ENCODE assay signal across 26 mouse cellular contexts in the genomic region with DNA sequence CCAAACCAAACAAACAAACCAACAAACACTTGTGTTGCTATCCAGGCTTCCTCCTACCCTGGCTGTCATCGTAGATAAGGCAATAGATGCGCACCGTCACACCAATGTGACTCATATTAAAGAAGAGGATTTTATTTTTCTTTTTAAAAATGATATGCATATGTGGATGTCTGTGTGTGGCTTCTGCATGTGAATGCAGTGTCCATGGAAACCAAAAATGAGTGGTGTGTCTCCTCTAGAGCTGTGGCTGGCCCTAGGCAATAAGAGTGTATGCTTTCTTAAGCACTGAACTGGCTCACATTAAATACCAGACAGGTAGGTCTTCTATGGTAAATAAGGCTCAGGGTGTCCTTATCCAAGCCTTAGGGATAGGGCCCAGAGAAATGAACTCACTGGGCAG. TPM values are rescaled to one million over a fixed set of nuclear protein-coding genes. Genes with fewer than 3 reads are reported as not detected.
DNase-seq lines count a peak whose midpoint lies in the region; ATAC-seq lines count a peak whose summit lies in the region.
"Had no signal": no experiment of that assay in that cellular context is flagged by ENCODE, and none has a peak within 500 bp of the region (broad histone marks: within the 10 kb centered on the region; RNA-seq: fewer than 3 reads in every experiment).

No protein-coding gene starts in this region.

- H3K36me3 ChIP-seq in kidney, embryonic 14.5 days (ENCODE audit: control insufficient read depth, insufficient read depth, low read length) = no peaks in the 10 kb centered on the region
- H3K36me3 ChIP-seq in liver, embryonic 15.5 days (replicated peaks) = no peaks in the 10 kb centered on the region
- H3K36me3 ChIP-seq: embryonic facial prominence, embryonic 13.5 days; forebrain, embryonic 10.5 days; heart, embryonic 12.5 days; midbrain, embryonic 13.5 days had no signal

- intact Hi-C loops in left cerebral cortex, postnatal 25 days (cut with DNase I) = no loop called here
- intact Hi-C loops in left cerebral cortex, postnatal 10 days (cut with DNase I) = no loop called here

- peak overlapping the region; percentile 11; the same call in 1 of the 2 replicates for H3K27ac ChIP-seq in kidney, embryonic 14.5 days (ENCODE audit: low read depth, low read length)
- peak overlapping the region; percentile 81; the same call in 1 of the 2 replicates for H3K27ac ChIP-seq in liver, embryonic 15.5 days (replicated peaks)
- H3K27ac ChIP-seq: embryonic facial prominence, embryonic 13.5 days; forebrain, embryonic 10.5 days; heart, adult 2 months; hindbrain, embryonic 14.5 days; midbrain, embryonic 13.5 days had no signal

- H3K27me3 ChIP-seq in kidney, embryonic 14.5 days (ENCODE audit: control insufficient read depth, insufficient read depth, low read length) = no peaks in the 10 kb centered on the region
- 0 out of 2 replicates have a peak, but pooled peaks cover 3% of the 10 kb centered on the region for H3K27me3 ChIP-seq in liver, embryonic 15.5 days
- H3K27me3 ChIP-seq: embryonic facial prominence, embryonic 13.5 days; midbrain, embryonic 13.5 days had no signal

- ATAC-seq in kidney, embryonic 14.5 days (ENCODE audit: low FRiP score, low TSS enrichment) = no peak
- no peak for ATAC-seq in liver, embryonic 15.5 days (ENCODE audit: insufficient read depth)
- ATAC-seq in megakaryocyte-erythroid progenitor cell, adult 5-6 weeks (replicated peaks; ENCODE audit: low FRiP score, low TSS enrichment, poor library complexity, severe bottlenecking) = peak; percentile 40; the same call in 1 of the 2 replicates
- no peak for ATAC-seq in CD4-positive, CD25-positive, alpha-beta regulatory T cell, adult 4 months
- ATAC-seq: forebrain, embryonic 16.5 days; intestine, postnatal 0 days; midbrain, embryonic 13.5 days had no signal

- no peaks in the 10 kb centered on the region for H3K9me3 ChIP-seq in kidney, embryonic 14.5 days (ENCODE audit: control insufficient read depth, low read length)
- no peaks in the 10 kb centered on the region for H3K9me3 ChIP-seq in liver, embryonic 15.5 days (replicated peaks)
- H3K9me3 ChIP-seq: embryonic facial prominence, embryonic 13.5 days; forebrain, embryonic 10.5 days; heart, embryonic 12.5 days; midbrain, embryonic 13.5 days had no signal

- peaks cover 13% of the 10 kb centered on the region for H3K4me1 ChIP-seq in kidney, embryonic 14.5 days (ENCODE audit: control insufficient read depth, insufficient read depth, low read length)
- peaks cover 40% of the 10 kb centered on the region for H3K4me1 ChIP-seq in liver, embryonic 15.5 days (replicated peaks)
- H3K4me1 ChIP-seq: embryonic facial prominence, embryonic 13.5 days; forebrain, embryonic 10.5 days; heart, embryonic 12.5 days; megakaryocyte, embryonic 14.5 days; midbrain, embryonic 13.5 days had no signal

- no peak overlapping the region for H3K9ac ChIP-seq in kidney, embryonic 14.5 days (ENCODE audit: low read depth, low read length)
- 0 out of 2 replicates have a peak overlapping the region, but pooled peaks have one; percentile 12 for H3K9ac ChIP-seq in liver, embryonic 15.5 days
- H3K9ac ChIP-seq: embryonic facial prominence, embryonic 13.5 days; heart, embryonic 12.5 days; hindbrain, embryonic 14.5 days; midbrain, embryonic 13.5 days had no signal

- no peak for DNase-seq in kidney, postnatal 36 days
- peak; percentile 13 to 29 for DNase-seq in left cerebral cortex, postnatal 25 days (ENCODE audit: low spot score in 2 of 2)
- DNase-seq in left cerebral cortex, postnatal 10 days (ENCODE audit: extremely low spot score in 1 of 2, low spot score in 2 of 2) = no peak
- DNase-seq: adrenal gland, postnatal 25 days; lung, postnatal 36 days; right cerebral cortex, postnatal 14 days had no signal

- H3K4me3 ChIP-seq in kidney, embryonic 14.5 days (ENCODE audit: low read length) = no peak overlapping the region
- H3K4me3 ChIP-seq in liver, embryonic 15.5 days (replicated peaks) = no peak overlapping the region
- H3K4me3 ChIP-seq: embryonic facial prominence, embryonic 13.5 days; forebrain, embryonic 10.5 days; heart, adult 2 months; heart, embryonic 12.5 days; megakaryocyte, embryonic 14.5 days; midbrain, embryonic 13.5 days had no signal

- WGBS in kidney, embryonic 14.5 days = 94% methylated on average over 3 of the region's 3 CpGs
- 36% methylated on average over 3 of the region's 3 CpGs for WGBS in liver, embryonic 15.5 days (ENCODE audit: insufficient replicate concordance)

- H3K4me2 ChIP-seq in kidney, embryonic 14.5 days (replicated peaks; ENCODE audit: low read depth, low read length) = no peak overlapping the region
- H3K4me2 ChIP-seq in liver, embryonic 15.5 days = no peak overlapping the region
- H3K4me2 ChIP-seq: embryonic facial prominence, embryonic 13.5 days; heart, embryonic 12.5 days; hindbrain, embryonic 14.5 days; midbrain, embryonic 13.5 days had no signal

RNA-seq across cellular contexts. Expression of a gene that starts 7.6 kb away (rescaled TPM):
- polyA plus RNA-seq in kidney, embryonic 14.5 days (2014; fragmentation: Nextera tagmentation; extraction: Ambion mirVana) = 31.4 and 36.0 TPM in 2 replicates
- total RNA-seq in left cerebral cortex, postnatal 25 days (2021) = 10 to 100 TPM; 11.1 to 13.7 TPM
- 1 to 10 TPM; 5.0 to 7.7 TPM for total RNA-seq in left cerebral cortex, postnatal 10 days (2021)
- 12.7 and 14.9 TPM in 2 replicates for polyA plus RNA-seq in liver, embryonic 15.5 days (2015; fragmentation: Nextera tagmentation; extraction: Ambion mirVana)
- 1.9 and 10.3 TPM in 2 replicates for total RNA-seq in megakaryocyte-erythroid progenitor cell, adult 5-6 weeks (2014; fragmentation: Nextera tagmentation)
- 1.5 and 1.7 TPM in 2 replicates for total RNA-seq in megakaryocyte-erythroid progenitor cell, adult 5-6 weeks (2017)
- polyA plus RNA-seq in CD4-positive, CD25-positive, alpha-beta regulatory T cell, adult 4 months (2017; shearing (Covaris generic)) = under 1 TPM; 0.16 to 0.17 TPM

RNA-seq across cellular contexts. Expression of a gene that starts 13.6 kb away (rescaled TPM):
- not detected in 2 replicates for polyA plus RNA-seq in kidney, embryonic 14.5 days (2014; fragmentation: Nextera tagmentation; extraction: Ambion mirVana)
- under 1 TPM; 0.16 to 0.18 TPM for total RNA-seq in left cerebral cortex, postnatal 25 days (2021)
- under 1 TPM; 0.14 to 0.19 TPM for total RNA-seq in left cerebral cortex, postnatal 10 days (2021)
- polyA plus RNA-seq in liver, embryonic 15.5 days (2015; fragmentation: Nextera tagmentation; extraction: Ambion mirVana) = not detected in 2 replicates
- total RNA-seq in megakaryocyte-erythroid progenitor cell, adult 5-6 weeks (2014; fragmentation: Nextera tagmentation) = not detected in 2 replicates
- not detected in 2 replicates for total RNA-seq in megakaryocyte-erythroid progenitor cell, adult 5-6 weeks (2017)
- not detected for polyA plus RNA-seq in CD4-positive, CD25-positive, alpha-beta regulatory T cell, adult 4 months (2017; shearing (Covaris generic))
- total RNA-seq: common myeloid progenitor, adult 5-6 weeks; gastrocnemius, postnatal 25 days; heart, adult 2 months; hematopoietic stem cell, adult 5-6 weeks; liver, adult 2 months had no signal
- polyA plus RNA-seq: brain, embryonic 14.5 days; embryonic facial prominence, embryonic 13.5 days; forebrain, embryonic 10.5 days; forebrain, embryonic 16.5 days; heart, adult 2 months; heart, embryonic 12.5 days; heart, postnatal 0 days; limb, embryonic 11.5 days; liver, adult 2 months; midbrain, embryonic 13.5 days had no signal

Comparison
In these comparisons a context has a peak if more than half of its experiments do, and no peak if none do; other contexts are left out.
1. DNase-seq: peak in left cerebral cortex, postnatal 25 days (2 of 2); none in kidney, postnatal 36 days (0 of 2) and left cerebral cortex, postnatal 10 days (0 of 2).